Mouse (Mus musculus): Measurements from ENCODE around the gene Herpud1. TPM values are rescaled to one million over a fixed set of nuclear protein-coding genes. Genes with fewer than 3 reads are reported as not detected.

Gene Herpud1
- polyA plus RNA-seq, 1 experiment from 2014 or later = 167 TPM

DNA sequence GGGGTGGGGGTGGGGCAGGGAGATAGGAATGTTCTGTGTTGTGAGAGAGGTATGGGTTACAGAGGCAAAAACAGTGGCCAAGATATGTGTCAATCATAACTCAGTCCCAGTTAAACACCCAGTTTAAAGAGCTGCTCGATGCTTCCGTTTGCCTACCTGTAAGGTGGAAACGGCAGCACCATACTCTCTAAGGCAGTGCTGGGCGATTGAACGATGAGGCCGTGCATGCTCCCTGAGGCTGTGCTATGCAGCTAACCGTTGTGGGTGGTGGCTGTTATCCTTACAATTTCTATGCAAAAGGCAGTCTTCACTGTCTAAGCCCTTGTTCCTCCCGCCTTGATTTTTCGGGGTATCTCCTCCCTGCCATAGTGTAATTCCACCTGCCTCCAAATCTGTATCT, 6.6 kb upstream of the Herpud1 start:
- no peak for ATAC-seq (ENCODE audit: insufficient read depth, low FRiP score)
- H3K9ac ChIP-seq (ENCODE audit: low read length) = no peak overlapping the region
- H3K27ac ChIP-seq (ENCODE audit: low read length) = no peak overlapping the region
- H3K4me2 ChIP-seq (ENCODE audit: low read depth, low read length) = no peak overlapping the region
- peaks cover 8% of the 10 kb centered on the region for H3K4me1 ChIP-seq (ENCODE audit: control insufficient read depth, insufficient read depth, low read length)
- H3K9me3 ChIP-seq (replicated peaks; ENCODE audit: control insufficient read depth, low read length) = no peaks in the 10 kb centered on the region
- no peak overlapping the region for H3K4me3 ChIP-seq (replicated peaks; ENCODE audit: low read length)
- WGBS = 89% methylated on average over 9 of the region's 9 CpGs
- no peaks in the 10 kb centered on the region for H3K36me3 ChIP-seq (ENCODE audit: control insufficient read depth, insufficient read depth, low read length)
- no peaks in the 10 kb centered on the region for H3K27me3 ChIP-seq (ENCODE audit: control insufficient read depth, insufficient read depth, low read length)

DNA sequence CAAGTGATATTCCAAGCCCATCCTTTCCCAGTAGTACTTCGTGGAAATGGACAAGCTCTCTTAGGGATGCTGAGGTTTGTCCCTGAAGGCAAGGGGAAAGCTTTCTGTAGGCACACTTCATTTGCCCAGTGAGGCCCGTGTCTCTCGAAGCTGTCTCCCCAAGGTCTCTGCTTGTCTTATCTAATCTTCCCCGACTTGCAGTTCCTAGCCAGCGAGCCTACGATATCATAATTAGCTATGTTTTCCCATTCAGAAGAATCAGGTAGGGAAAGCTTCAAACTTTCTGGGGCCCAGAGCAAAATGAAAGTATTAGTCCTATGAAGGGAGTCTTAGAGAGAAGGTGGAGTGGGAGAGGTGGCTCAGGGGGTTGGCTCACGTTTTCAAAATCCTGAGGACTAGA, 2.1 kb upstream of the Herpud1 start:
- Histone ChIP-seq H3K27ac (ENCODE audit: low read length) (no peak overlapping the region), H3K9ac (ENCODE audit: low read length) (no peak overlapping the region), H3K4me3 (replicated peaks; ENCODE audit: low read length) (no peak overlapping the region), H3K4me2 (ENCODE audit: low read depth, low read length) (no peak overlapping the region), H3K9me3 (replicated peaks; ENCODE audit: control insufficient read depth, low read length) (no peaks in the 10 kb centered on the region), H3K4me1 (ENCODE audit: control insufficient read depth, insufficient read depth, low read length) (peaks cover 11% of the 10 kb centered on the region), H3K36me3 (ENCODE audit: control insufficient read depth, insufficient read depth, low read length) (no peaks in the 10 kb centered on the region), H3K27me3 (ENCODE audit: control insufficient read depth, insufficient read depth, low read length) (no peaks in the 10 kb centered on the region)
- WGBS = 76% methylated on average over 7 of the region's 7 CpGs
- no peak for ATAC-seq (ENCODE audit: insufficient read depth, low FRiP score)

DNA sequence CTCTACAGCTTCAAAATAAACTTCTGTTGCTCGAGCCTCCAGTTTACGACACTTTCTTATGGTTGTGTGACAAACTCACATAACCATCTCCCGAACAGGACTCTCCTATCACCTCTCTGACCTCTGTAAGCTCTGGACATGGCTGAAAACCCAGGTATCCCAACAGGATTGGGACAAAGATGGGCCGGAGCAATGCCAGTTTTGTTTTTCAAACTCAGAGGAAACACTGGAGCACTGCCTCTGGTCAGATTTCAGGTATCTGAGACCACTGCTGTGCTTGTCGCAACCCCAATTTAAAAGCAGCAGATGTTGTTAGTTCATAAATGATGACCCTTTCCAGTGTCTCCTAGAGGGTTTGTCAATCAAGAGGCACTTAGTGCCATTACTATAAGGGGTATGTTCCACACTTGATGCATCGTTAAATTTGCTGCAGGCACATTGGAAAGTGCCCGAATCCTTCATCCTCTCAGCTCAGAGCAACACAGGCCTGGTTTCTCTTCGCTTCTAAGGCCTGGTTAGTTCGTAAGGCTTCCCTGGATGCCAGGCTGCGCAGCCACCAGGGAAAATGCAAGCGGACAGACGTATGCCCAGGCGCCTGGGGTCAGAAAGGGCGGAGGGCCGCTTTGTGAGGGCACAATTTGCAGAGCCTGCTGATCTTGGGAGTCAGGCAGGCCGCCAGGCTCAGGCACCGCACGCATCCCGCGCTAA, 578 bp upstream of the Herpud1 start:
- 24% methylated on average over 20 of the region's 20 CpGs for WGBS
- H3K9me3 ChIP-seq (replicated peaks; ENCODE audit: control insufficient read depth, low read length) = no peaks in the 10 kb centered on the region
- H3K27me3 ChIP-seq (ENCODE audit: control insufficient read depth, insufficient read depth, low read length) = no peaks in the 10 kb centered on the region
- H3K4me2 ChIP-seq (ENCODE audit: low read depth, low read length) = peak overlapping the region; percentile 87
- peak overlapping the region; percentile 71 for H3K4me3 ChIP-seq (replicated peaks; ENCODE audit: low read length)
- peak; percentile 10; the same call in 1 of the 2 replicates for ATAC-seq (ENCODE audit: insufficient read depth, low FRiP score)
- peaks cover 14% of the 10 kb centered on the region for H3K36me3 ChIP-seq (ENCODE audit: control insufficient read depth, insufficient read depth, low read length)
- peaks cover 11% of the 10 kb centered on the region for H3K4me1 ChIP-seq (ENCODE audit: control insufficient read depth, insufficient read depth, low read length)
- H3K9ac ChIP-seq (ENCODE audit: low read length) = peak overlapping the region; percentile 98
- peak overlapping the region; percentile 88 for H3K27ac ChIP-seq (ENCODE audit: low read length)

DNA sequence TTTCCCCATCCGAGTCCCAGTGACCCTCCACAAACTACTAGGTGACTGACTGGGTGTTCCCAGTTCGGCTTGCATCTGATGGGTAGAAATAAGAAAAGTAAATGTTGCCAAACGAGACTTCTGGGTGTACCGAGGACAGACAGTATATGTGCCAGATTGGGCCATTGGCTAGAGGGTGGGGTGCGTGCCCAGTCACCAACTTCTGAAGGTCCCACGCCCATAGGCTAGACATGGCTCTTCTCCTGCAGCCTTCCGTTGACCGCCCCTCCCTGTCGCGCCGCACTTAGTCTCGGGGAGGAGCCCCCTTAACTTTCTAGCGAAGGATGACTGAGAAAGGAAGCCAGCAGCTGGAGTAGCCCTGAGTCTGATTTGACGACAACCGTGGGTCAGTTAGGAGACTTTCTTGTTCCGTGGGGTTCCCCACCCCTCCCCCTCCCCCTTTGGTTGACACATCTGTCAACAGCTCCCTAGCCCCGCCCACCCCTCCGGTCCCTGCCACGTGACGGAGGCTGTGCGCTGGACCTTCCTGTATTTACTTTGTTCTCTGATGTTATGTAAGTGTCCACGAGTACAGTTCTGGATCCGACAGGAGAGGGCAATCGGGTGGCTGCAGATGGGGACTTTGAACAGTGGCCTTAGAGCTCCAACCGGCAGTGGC, 918 bp downstream of the Herpud1 start:
- peak; percentile 71 for ATAC-seq (ENCODE audit: insufficient read depth, low FRiP score)
- H3K27ac ChIP-seq (ENCODE audit: low read length) = peak overlapping the region; percentile 91
- peak overlapping the region; percentile 98 for H3K9ac ChIP-seq (ENCODE audit: low read length)
- WGBS = 1% methylated on average over 25 of the region's 25 CpGs
- no peaks in the 10 kb centered on the region for H3K9me3 ChIP-seq (replicated peaks; ENCODE audit: control insufficient read depth, low read length)
- peak overlapping the region; percentile 71 for H3K4me3 ChIP-seq (replicated peaks; ENCODE audit: low read length)
- H3K4me2 ChIP-seq (ENCODE audit: low read depth, low read length) = peak overlapping the region; percentile 51
- no peaks in the 10 kb centered on the region for H3K27me3 ChIP-seq (ENCODE audit: control insufficient read depth, insufficient read depth, low read length)
- H3K4me1 ChIP-seq (ENCODE audit: control insufficient read depth, insufficient read depth, low read length) = peaks cover 11% of the 10 kb centered on the region
- H3K36me3 ChIP-seq (ENCODE audit: control insufficient read depth, insufficient read depth, low read length) = peaks cover 29% of the 10 kb centered on the region

DNA sequence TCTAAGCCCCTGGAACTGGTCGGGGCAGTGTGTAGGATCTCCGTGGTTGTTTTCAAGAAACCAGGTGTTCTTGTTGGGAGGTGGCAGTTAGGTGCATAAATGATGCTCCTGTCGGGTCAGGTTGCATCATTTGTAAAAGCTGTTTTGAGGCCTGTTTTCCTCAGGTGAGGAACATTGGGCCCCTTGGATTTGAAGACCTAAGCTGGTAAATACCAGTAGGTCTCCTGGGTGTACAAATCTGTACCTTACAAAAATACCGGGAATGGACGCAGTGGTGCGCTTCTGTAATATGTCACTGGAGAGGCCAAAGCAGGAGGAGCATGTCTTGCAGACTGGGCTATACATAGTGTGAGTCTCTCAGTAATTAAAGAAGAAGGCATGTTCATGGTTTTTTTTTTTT, 1.5 kb downstream of the Herpud1 start:
- no peaks in the 10 kb centered on the region for H3K9me3 ChIP-seq (replicated peaks; ENCODE audit: control insufficient read depth, low read length)
- 14% methylated on average over 6 of the region's 6 CpGs for WGBS
- peak; percentile 0; the same call in 1 of the 2 replicates for ATAC-seq (ENCODE audit: insufficient read depth, low FRiP score)
- H3K4me3 ChIP-seq (replicated peaks; ENCODE audit: low read length) = peak overlapping the region; percentile 71
- peaks cover 11% of the 10 kb centered on the region for H3K4me1 ChIP-seq (ENCODE audit: control insufficient read depth, insufficient read depth, low read length)
- peaks cover 35% of the 10 kb centered on the region for H3K36me3 ChIP-seq (ENCODE audit: control insufficient read depth, insufficient read depth, low read length)
- peak overlapping the region; percentile 98 for H3K9ac ChIP-seq (ENCODE audit: low read length)
- H3K27ac ChIP-seq (ENCODE audit: low read length) = peak overlapping the region; percentile 91
- H3K27me3 ChIP-seq (ENCODE audit: control insufficient read depth, insufficient read depth, low read length) = no peaks in the 10 kb centered on the region
- H3K4me2 ChIP-seq (ENCODE audit: low read depth, low read length) = peak overlapping the region; percentile 51

DNA sequence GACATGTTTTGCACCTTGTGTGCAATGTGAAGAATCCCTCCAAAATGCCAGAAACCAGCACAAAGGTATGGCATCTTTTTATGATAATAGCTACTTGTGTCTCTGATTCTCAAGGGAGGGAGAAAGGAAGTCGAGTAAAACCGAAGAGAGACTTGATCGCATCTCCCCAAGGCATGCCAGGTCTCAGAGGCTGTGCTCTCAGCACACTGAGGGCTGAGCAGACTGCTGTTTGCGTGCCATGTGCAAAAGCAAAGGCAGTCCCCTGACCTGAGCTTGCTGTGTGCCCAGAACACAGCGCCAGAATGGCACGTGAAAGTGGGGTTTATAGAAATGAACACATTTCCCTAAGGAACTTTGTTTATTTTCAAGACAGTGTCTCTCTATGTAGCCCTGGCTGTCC, 3.3 kb downstream of the Herpud1 start:
- WGBS = 91% methylated on average over 6 of the region's 6 CpGs
- H3K36me3 ChIP-seq (ENCODE audit: control insufficient read depth, insufficient read depth, low read length) = peaks cover 49% of the 10 kb centered on the region
- H3K4me3 ChIP-seq (replicated peaks; ENCODE audit: low read length) = no peak overlapping the region
- no peak overlapping the region for H3K27ac ChIP-seq (ENCODE audit: low read length)
- ATAC-seq (ENCODE audit: insufficient read depth, low FRiP score) = no peak
- no peak overlapping the region for H3K9ac ChIP-seq (ENCODE audit: low read length)
- H3K4me1 ChIP-seq (ENCODE audit: control insufficient read depth, insufficient read depth, low read length) = peaks cover 11% of the 10 kb centered on the region
- H3K9me3 ChIP-seq (replicated peaks; ENCODE audit: control insufficient read depth, low read length) = no peaks in the 10 kb centered on the region
- H3K4me2 ChIP-seq (ENCODE audit: low read depth, low read length) = no peak overlapping the region
- no peaks in the 10 kb centered on the region for H3K27me3 ChIP-seq (ENCODE audit: control insufficient read depth, insufficient read depth, low read length)

DNA sequence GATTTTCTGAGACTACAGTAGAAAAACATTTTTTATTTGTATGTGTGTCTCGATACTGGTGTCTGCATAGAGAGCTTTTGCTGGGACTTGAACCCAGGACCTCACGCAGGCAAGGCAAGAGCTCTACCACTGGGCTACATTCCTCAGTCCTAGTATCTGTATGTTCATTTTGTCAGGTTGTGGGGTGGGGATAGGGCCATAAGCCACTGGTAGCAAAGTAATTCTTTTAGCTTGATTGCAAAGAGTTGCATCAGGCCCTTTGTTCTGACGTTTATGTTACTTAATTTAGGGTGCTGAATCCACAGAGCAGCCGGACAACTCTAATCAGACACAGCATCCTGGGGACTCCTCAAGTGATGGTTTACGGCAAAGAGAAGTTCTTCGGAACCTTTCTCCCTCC, 4.2 kb downstream of the Herpud1 start:
- H3K27me3 ChIP-seq (ENCODE audit: control insufficient read depth, insufficient read depth, low read length) = no peaks in the 10 kb centered on the region
- no peak overlapping the region for H3K4me2 ChIP-seq (ENCODE audit: low read depth, low read length)
- no peak overlapping the region for H3K4me3 ChIP-seq (replicated peaks; ENCODE audit: low read length)
- H3K36me3 ChIP-seq (ENCODE audit: control insufficient read depth, insufficient read depth, low read length) = peaks cover 57% of the 10 kb centered on the region
- no peak overlapping the region for H3K9ac ChIP-seq (ENCODE audit: low read length)
- no peak for ATAC-seq (ENCODE audit: insufficient read depth, low FRiP score)
- H3K9me3 ChIP-seq (replicated peaks; ENCODE audit: control insufficient read depth, low read length) = no peaks in the 10 kb centered on the region
- H3K27ac ChIP-seq (ENCODE audit: low read length) = no peak overlapping the region
- peaks cover 10% of the 10 kb centered on the region for H3K4me1 ChIP-seq (ENCODE audit: control insufficient read depth, insufficient read depth, low read length)
- 93% methylated on average over 6 of the region's 6 CpGs for WGBS

DNA sequence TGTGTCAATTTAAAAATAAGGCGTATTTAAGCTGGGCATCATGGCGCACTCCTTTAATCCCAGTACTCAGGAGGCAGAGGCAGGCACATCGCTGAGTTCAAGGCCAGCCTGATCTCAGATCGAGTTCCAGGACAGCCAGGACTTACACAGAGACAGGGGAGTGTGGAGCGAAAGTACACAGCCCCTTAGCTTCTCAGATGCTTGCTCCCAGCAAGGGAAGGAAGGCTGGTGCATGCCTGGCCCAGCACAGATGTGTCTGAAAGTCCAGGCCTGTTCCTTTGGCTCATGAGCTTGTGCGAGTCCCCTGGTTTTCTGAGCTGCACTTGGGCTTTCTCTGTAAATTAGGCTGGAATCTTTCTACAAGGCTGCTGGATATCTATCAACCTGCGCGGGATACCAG, 4.7 kb downstream of the Herpud1 start:
- peaks cover 57% of the 10 kb centered on the region for H3K36me3 ChIP-seq (ENCODE audit: control insufficient read depth, insufficient read depth, low read length)
- no peak overlapping the region for H3K4me3 ChIP-seq (replicated peaks; ENCODE audit: low read length)
- no peaks in the 10 kb centered on the region for H3K27me3 ChIP-seq (ENCODE audit: control insufficient read depth, insufficient read depth, low read length)
- H3K4me1 ChIP-seq (ENCODE audit: control insufficient read depth, insufficient read depth, low read length) = peaks cover 7% of the 10 kb centered on the region; the same call in 1 of the 2 replicates
- no peak overlapping the region for H3K4me2 ChIP-seq (ENCODE audit: low read depth, low read length)
- WGBS = 95% methylated on average over 8 of the region's 8 CpGs
- no peak for ATAC-seq (ENCODE audit: insufficient read depth, low FRiP score)
- no peak overlapping the region for H3K9ac ChIP-seq (ENCODE audit: low read length)
- no peaks in the 10 kb centered on the region for H3K9me3 ChIP-seq (replicated peaks; ENCODE audit: control insufficient read depth, low read length)
- no peak overlapping the region for H3K27ac ChIP-seq (ENCODE audit: low read length)

DNA sequence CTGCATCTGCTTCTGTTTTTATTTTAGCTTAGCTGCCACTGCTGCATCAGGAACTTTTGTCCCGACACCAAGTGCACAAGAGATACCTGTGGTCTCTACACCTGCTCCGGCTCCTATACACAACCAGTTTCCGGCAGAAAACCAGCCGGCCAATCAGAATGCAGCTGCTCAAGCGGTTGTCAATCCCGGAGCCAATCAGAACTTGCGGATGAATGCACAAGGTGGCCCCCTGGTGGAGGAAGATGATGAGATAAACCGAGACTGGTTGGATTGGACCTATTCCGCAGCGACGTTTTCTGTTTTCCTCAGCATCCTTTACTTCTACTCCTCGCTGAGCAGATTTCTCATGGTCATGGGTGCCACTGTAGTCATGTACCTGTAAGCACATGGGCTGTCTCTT, 5.9 kb downstream of the Herpud1 start:
- Histone ChIP-seq H3K36me3 (ENCODE audit: control insufficient read depth, insufficient read depth, low read length) (peaks cover 64% of the 10 kb centered on the region), H3K4me3 (replicated peaks; ENCODE audit: low read length) (no peak overlapping the region), H3K9ac (ENCODE audit: low read length) (no peak overlapping the region), H3K9me3 (replicated peaks; ENCODE audit: control insufficient read depth, low read length) (no peaks in the 10 kb centered on the region), H3K27ac (ENCODE audit: low read length) (no peak overlapping the region), H3K4me1 (ENCODE audit: control insufficient read depth, insufficient read depth, low read length) (peaks cover 7% of the 10 kb centered on the region; the same call in 1 of the 2 replicates), H3K27me3 (ENCODE audit: control insufficient read depth, insufficient read depth, low read length) (no peaks in the 10 kb centered on the region), H3K4me2 (ENCODE audit: low read depth, low read length) (no peak overlapping the region)
- whole genome bisulfite sequencing = 83% methylated on average over 12 of the region's 12 CpGs
- ATAC-seq (ENCODE audit: insufficient read depth, low FRiP score) = no peak
